ENCODE assay signal across 11 mouse cellular contexts in the genomic region with DNA sequence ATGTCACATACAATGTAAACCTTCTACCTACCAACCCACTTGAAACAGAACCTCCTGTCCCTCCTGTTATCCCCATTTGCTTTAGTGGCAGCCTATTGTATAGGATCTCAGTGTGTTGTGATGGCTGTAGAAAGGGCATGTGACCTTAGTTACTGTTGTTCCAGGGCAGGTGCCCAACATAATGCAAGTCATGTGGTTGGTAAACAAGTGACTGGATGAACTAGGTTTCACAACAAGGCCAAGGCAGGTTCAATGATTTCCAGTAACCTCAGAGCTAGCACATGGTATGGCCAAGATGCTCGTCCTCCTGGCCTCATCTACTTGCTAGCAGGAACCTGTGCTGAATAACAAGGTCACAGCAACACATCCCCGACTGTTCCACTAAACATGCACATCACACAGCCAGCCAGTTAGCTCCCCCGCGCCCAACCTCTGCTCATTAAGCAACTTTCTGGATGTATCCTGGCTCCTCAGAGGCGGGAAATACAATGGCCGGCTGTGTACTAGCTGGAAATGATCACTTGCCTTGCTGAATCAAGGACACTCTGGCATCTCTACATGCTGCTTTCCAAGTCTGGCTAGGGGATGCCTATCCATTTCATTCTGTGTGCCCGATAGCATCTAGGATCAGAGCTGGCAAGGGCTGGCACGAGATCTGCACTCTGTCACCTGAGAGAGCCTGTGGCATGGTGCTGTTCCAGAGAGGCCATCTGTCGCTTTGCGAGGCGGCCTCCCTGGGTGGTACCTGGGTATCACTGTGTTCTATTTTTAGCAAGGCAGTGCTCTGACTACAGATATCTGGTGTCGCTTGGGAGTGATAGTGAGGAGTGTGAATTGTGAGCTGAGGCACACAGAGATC.
DNase-seq lines count a peak whose midpoint lies in the region; ATAC-seq and TF ChIP-seq lines count a peak whose summit lies in the region.
"Had no signal": no experiment of that assay in that cellular context is flagged by ENCODE, and none has a peak within 500 bp of the region (broad histone marks: within the 10 kb centered on the region; RNA-seq: fewer than 3 reads in every experiment).

No protein-coding gene starts in this region.

- WGBS in heart, embryonic 16.5 days, result 53% methylated on average over 12 of the region's 12 CpGs

- TF ChIP-seq CTCF in layer of hippocampus, adult 2 months (conservative IDR thresholded peaks at IDR 0.05), result no peak

- H3K4me1 ChIP-seq in heart, embryonic 16.5 days (ENCODE audit: control insufficient read depth, insufficient read depth, low read length), result peaks cover 16% of the 10 kb centered on the region

- H3K36me3 ChIP-seq in heart, embryonic 16.5 days (ENCODE audit: control insufficient read depth, insufficient read depth), result peaks cover 6% of the 10 kb centered on the region; the same call in 1 of the 2 replicates

- H3K27me3 ChIP-seq in heart, embryonic 16.5 days (ENCODE audit: control insufficient read depth, insufficient read depth, low read length), result no peaks in the 10 kb centered on the region

- H3K9ac ChIP-seq in heart, embryonic 16.5 days (ENCODE audit: low read length), result no peak overlapping the region
- H3K9ac ChIP-seq: liver, embryonic 14.5 days had no signal

- peak; percentile 78 for ATAC-seq in heart, embryonic 16.5 days (replicated peaks; ENCODE audit: extremely low read depth, insufficient read depth, low FRiP score)

- H3K4me3 ChIP-seq in layer of hippocampus, adult 2 months, result no peak overlapping the region
- H3K4me3 ChIP-seq in heart, embryonic 16.5 days (ENCODE audit: low read length), result no peak overlapping the region
- H3K4me3 ChIP-seq: myocyte had no signal

- no peak overlapping the region for H3K4me2 ChIP-seq in heart, embryonic 16.5 days (ENCODE audit: low read depth, low read length)

- H3K9me3 ChIP-seq in heart, embryonic 16.5 days (replicated peaks; ENCODE audit: control insufficient read depth, low read length), result peaks cover 3% of the 10 kb centered on the region; the same call in 1 of the 2 replicates

- H3K27ac ChIP-seq in layer of hippocampus, adult 2 months, result peak overlapping the region; percentile 61; the same call in 1 of the 2 replicates
- peak overlapping the region; percentile 56 for H3K27ac ChIP-seq in heart, embryonic 16.5 days (ENCODE audit: low read length)
- H3K27ac ChIP-seq: liver, embryonic 14.5 days had no signal

- DNase-seq in layer of hippocampus, adult 2 months (ENCODE audit: low spot score in 2 of 2), result no peak
- no peak for DNase-seq in layer of hippocampus, adult 9-11 months
- DNase-seq in brain, adult 2 months (ENCODE audit: low read depth, low spot score), result peak; percentile 96
- DNase-seq in cerebellum, postnatal 10 days, result peak; percentile 85 to 90
- no peak for DNase-seq in T-cell, adult 2 months (ENCODE audit: low spot score)
- DNase-seq in adrenal gland, postnatal 14 days, result no peak
- no peak for DNase-seq in layer of hippocampus, adult 9-10 months (ENCODE audit: low spot score)
- DNase-seq: kidney, postnatal 36 days had no signal

Comparison
In these comparisons a context has a peak if more than half of its experiments do, and no peak if none do; other contexts are left out.
1. DNase-seq: peak in brain, adult 2 months (single experiment) and cerebellum, postnatal 10 days (2 of 2); none in layer of hippocampus, adult 2 months (0 of 2), layer of hippocampus, adult 9-11 months (single experiment), T-cell, adult 2 months (single experiment), adrenal gland, postnatal 14 days (single experiment) and layer of hippocampus, adult 9-10 months (single experiment).